Mouse (Mus musculus): ENCODE measurements around the gene Brd1.

DNA sequence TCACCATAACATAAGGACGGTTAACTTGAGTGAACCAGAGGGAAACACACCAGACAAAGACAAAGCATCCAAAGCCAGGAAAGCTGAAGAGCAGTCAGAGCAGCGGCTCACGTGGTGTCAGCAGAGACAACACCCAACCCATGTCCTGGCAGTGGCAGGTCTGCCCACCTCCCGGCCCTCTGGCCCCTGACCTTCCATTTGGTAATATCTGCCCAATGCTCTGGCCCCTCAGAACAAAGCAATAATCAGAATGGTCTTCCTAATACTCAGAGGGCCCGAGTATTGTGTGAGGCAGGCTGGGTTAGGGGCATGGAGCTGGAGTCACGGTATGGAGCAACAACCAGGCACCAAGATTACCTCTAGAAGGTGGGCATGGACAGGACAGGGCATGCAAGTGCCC lies 10.8 kb downstream of the Brd1 start:
- TF ChIP-seq POLR2A (IDR thresholded peaks at IDR 0.05; ENCODE audit: insufficient read depth, low read length) (no peak), CTCF (IDR thresholded peaks at IDR 0.05; ENCODE audit: low read depth, low read length) (no peak)
